Mouse (Mus musculus): ENCODE data around the gene Apoc2. TPM values are rescaled to one million over a fixed set of nuclear protein-coding genes. Genes with fewer than 3 reads are reported as not detected.

Gene Apoc2
- total RNA-seq, 1 experiment = not detected

GRCm38 (mm10) chr7:19719200-19719599, 41.5 kb upstream of the Apoc2 start:
- no peak for DNase-seq (ENCODE audit: low read depth, low spot score)
- TF ChIP-seq HCFC1 (IDR thresholded peaks at IDR 0.05; ENCODE audit: borderline replicate concordance, insufficient read depth, low read length) (no peak), CHD2 (IDR thresholded peaks at IDR 0.05; ENCODE audit: low read depth, low read length) (no peak), MAFK (IDR thresholded peaks at IDR 0.05; ENCODE audit: insufficient read depth, low read depth, low read length) (no peak), ZC3H11A (IDR thresholded peaks at IDR 0.05; ENCODE audit: borderline replicate concordance, low read depth, low read length) (no peak), ZNF384 (IDR thresholded peaks at IDR 0.05; ENCODE audit: low read depth, low read length) (no peak)
- no peak overlapping the region for H3K27ac ChIP-seq (ENCODE audit: insufficient read depth, low read depth, low read length, poor library complexity, severe bottlenecking)
- H3K9ac ChIP-seq (ENCODE audit: insufficient read depth, low read depth, low read length, poor library complexity, severe bottlenecking) = no peak overlapping the region
- H3K4me3 ChIP-seq (ENCODE audit: insufficient read depth in 1 of 2, low read depth in 1 of 2, low read length in 2 of 2, poor library complexity in 1 of 2, severe bottlenecking in 1 of 2) = no peak overlapping the region
- peaks cover 26% of the 10 kb centered on the region for H3K36me3 ChIP-seq (ENCODE audit: control insufficient read depth, insufficient read depth, low read length, poor library complexity, severe bottlenecking)
- in situ Hi-C loops (cut with MboI; ENCODE audit: low sequenced_read_pairs in 2 of 2, unreplicated experiment in 2 of 2) = no loop called here
- peaks cover 0 to 16% of the 10 kb centered on the region in 2 experiments; a peak in 1 of 4 replicates for H3K4me1 ChIP-seq (ENCODE audit: control insufficient read depth in 2 of 2, insufficient read depth in 2 of 2, low read length in 2 of 2, poor library complexity in 1 of 2)
- H3K9me3 ChIP-seq (ENCODE audit: control insufficient read depth, insufficient read depth, low read depth, low read length) = no peaks in the 10 kb centered on the region

- TF ChIP-seq MAFK (IDR thresholded peaks at IDR 0.05; ENCODE audit: insufficient read depth, low read depth, low read length) (peak; percentile 76), HCFC1 (IDR thresholded peaks at IDR 0.05; ENCODE audit: borderline replicate concordance, insufficient read depth, low read length) (no peak)
- H3K9ac ChIP-seq (ENCODE audit: insufficient read depth, low read depth, low read length, poor library complexity, severe bottlenecking) = no peak overlapping the region
- no peak overlapping the region for H3K27ac ChIP-seq (ENCODE audit: insufficient read depth, low read depth, low read length, poor library complexity, severe bottlenecking)
- peaks cover 28% of the 10 kb centered on the region for H3K36me3 ChIP-seq (ENCODE audit: control insufficient read depth, insufficient read depth, low read length, poor library complexity, severe bottlenecking)
- in situ Hi-C loops (cut with MboI; ENCODE audit: low sequenced_read_pairs in 2 of 2, unreplicated experiment in 2 of 2) = no loop called here
- H3K4me1 ChIP-seq (ENCODE audit: control insufficient read depth in 2 of 2, insufficient read depth in 2 of 2, low read length in 2 of 2, poor library complexity in 1 of 2) = peaks cover 0 to 20% of the 10 kb centered on the region in 2 experiments; a peak in 1 of 4 replicates
- H3K9me3 ChIP-seq (ENCODE audit: control insufficient read depth, insufficient read depth, low read depth, low read length) = no peaks in the 10 kb centered on the region
- H3K4me3 ChIP-seq (ENCODE audit: insufficient read depth in 1 of 2, low read depth in 1 of 2, low read length in 2 of 2, poor library complexity in 1 of 2, severe bottlenecking in 1 of 2) = no peak overlapping the region
- no peak for DNase-seq (ENCODE audit: low read depth, low spot score)
These were observed 40.7 kb upstream of the Apoc2 start for GRCm38 (mm10) chr7:19718297-19718952.

- H3K36me3 ChIP-seq (ENCODE audit: control insufficient read depth, insufficient read depth, low read length, poor library complexity, severe bottlenecking) = peaks cover 30% of the 10 kb centered on the region
- peaks cover 0 to 15% of the 10 kb centered on the region in 2 experiments; a peak in 1 of 4 replicates for H3K4me1 ChIP-seq (ENCODE audit: control insufficient read depth in 2 of 2, insufficient read depth in 2 of 2, low read length in 2 of 2, poor library complexity in 1 of 2)
- TF ChIP-seq MAFK (IDR thresholded peaks at IDR 0.05; ENCODE audit: insufficient read depth, low read depth, low read length) (no peak), CHD2 (IDR thresholded peaks at IDR 0.05; ENCODE audit: low read depth, low read length) (no peak), ZC3H11A (IDR thresholded peaks at IDR 0.05; ENCODE audit: borderline replicate concordance, low read depth, low read length) (no peak), ZNF384 (IDR thresholded peaks at IDR 0.05; ENCODE audit: low read depth, low read length) (no peak), HCFC1 (IDR thresholded peaks at IDR 0.05; ENCODE audit: borderline replicate concordance, insufficient read depth, low read length) (no peak)
- no peak for DNase-seq (ENCODE audit: low read depth, low spot score)
- no peak overlapping the region for H3K27ac ChIP-seq (ENCODE audit: insufficient read depth, low read depth, low read length, poor library complexity, severe bottlenecking)
- H3K4me3 ChIP-seq (ENCODE audit: insufficient read depth in 1 of 2, low read depth in 1 of 2, low read length in 2 of 2, poor library complexity in 1 of 2, severe bottlenecking in 1 of 2) = no peak overlapping the region
- H3K9ac ChIP-seq (ENCODE audit: insufficient read depth, low read depth, low read length, poor library complexity, severe bottlenecking) = no peak overlapping the region
- in situ Hi-C loops (cut with MboI; ENCODE audit: low sequenced_read_pairs in 2 of 2, unreplicated experiment in 2 of 2) = no loop called here
- H3K9me3 ChIP-seq (ENCODE audit: control insufficient read depth, insufficient read depth, low read depth, low read length) = no peaks in the 10 kb centered on the region
These were observed 39.6 kb upstream of the Apoc2 start for GRCm38 (mm10) chr7:19717346-19717745.

- no peak for TF ChIP-seq CHD2 (IDR thresholded peaks at IDR 0.05; ENCODE audit: low read depth, low read length)
- TF ChIP-seq MAFK (IDR thresholded peaks at IDR 0.05; ENCODE audit: insufficient read depth, low read depth, low read length) = no peak
- no peak for TF ChIP-seq ZC3H11A (IDR thresholded peaks at IDR 0.05; ENCODE audit: borderline replicate concordance, low read depth, low read length)
- no peak for TF ChIP-seq HCFC1 (IDR thresholded peaks at IDR 0.05; ENCODE audit: borderline replicate concordance, insufficient read depth, low read length)
- TF ChIP-seq ZNF384 (IDR thresholded peaks at IDR 0.05; ENCODE audit: low read depth, low read length) = no peak
- no peak for DNase-seq (ENCODE audit: low read depth, low spot score)
- Histone ChIP-seq H3K36me3 (ENCODE audit: control insufficient read depth, insufficient read depth, low read length, poor library complexity, severe bottlenecking) (peaks cover 35% of the 10 kb centered on the region), H3K4me1 (ENCODE audit: control insufficient read depth in 2 of 2, insufficient read depth in 2 of 2, low read length in 2 of 2, poor library complexity in 1 of 2) (peaks cover 0 to 15% of the 10 kb centered on the region in 2 experiments; a peak in 1 of 4 replicates), H3K4me3 (ENCODE audit: insufficient read depth in 1 of 2, low read depth in 1 of 2, low read length in 2 of 2, poor library complexity in 1 of 2, severe bottlenecking in 1 of 2) (peak overlapping the region in 1 of 2 experiments; percentile 81; a peak in 2 of 4 replicates), H3K9ac (ENCODE audit: insufficient read depth, low read depth, low read length, poor library complexity, severe bottlenecking) (no peak overlapping the region; the same call in 1 of the 2 replicates), H3K27ac (ENCODE audit: insufficient read depth, low read depth, low read length, poor library complexity, severe bottlenecking) (peak overlapping the region; percentile 14; the same call in 1 of the 2 replicates), H3K9me3 (ENCODE audit: control insufficient read depth, insufficient read depth, low read depth, low read length) (no peaks in the 10 kb centered on the region)
- in situ Hi-C loops (cut with MboI; ENCODE audit: low sequenced_read_pairs in 2 of 2, unreplicated experiment in 2 of 2) = no loop called here
These were observed 39.1 kb upstream of the Apoc2 start for GRCm38 (mm10) chr7:19716822-19717221.

Measured in ES-E14 (cell line).